Comparison of ENCODE assay signal across 26 mouse cellular contexts in genomic region chr4:130063191-130063590, GRCm38 (mm10). TPM values are rescaled to one million over a fixed set of nuclear protein-coding genes. Genes with fewer than 3 reads are reported as not detected.
DNase-seq lines count a peak whose midpoint lies in the region; ATAC-seq and TF ChIP-seq lines count a peak whose summit lies in the region.
"Had no signal": no experiment of that assay in that cellular context is flagged by ENCODE, and none has a peak within 500 bp of the region (broad histone marks: within the 10 kb centered on the region; RNA-seq: fewer than 3 reads in every experiment).

No protein-coding gene starts in this region.

- H3K27me3 ChIP-seq in intestine, embryonic 16.5 days (replicated peaks; ENCODE audit: control insufficient read depth, insufficient read depth, low read length), result no peaks in the 10 kb centered on the region
- no peaks in the 10 kb centered on the region for H3K27me3 ChIP-seq in intestine, postnatal 0 days (replicated peaks; ENCODE audit: control insufficient read depth, insufficient read depth, low read length)
- H3K27me3 ChIP-seq in stomach, postnatal 0 days (ENCODE audit: control insufficient read depth, insufficient read depth, low read length), result no peaks in the 10 kb centered on the region
- H3K27me3 ChIP-seq: embryonic facial prominence, embryonic 13.5 days; hindbrain, embryonic 12.5 days had no signal

- H3K9me3 ChIP-seq in intestine, embryonic 16.5 days (ENCODE audit: control insufficient read depth, low read length), result no peaks in the 10 kb centered on the region
- H3K9me3 ChIP-seq in intestine, postnatal 0 days (ENCODE audit: control insufficient read depth), result no peaks in the 10 kb centered on the region
- H3K9me3 ChIP-seq in stomach, postnatal 0 days (ENCODE audit: control insufficient read depth, low read length), result no peaks in the 10 kb centered on the region
- H3K9me3 ChIP-seq: embryonic facial prominence, embryonic 13.5 days; forebrain, embryonic 12.5 days; G1E; heart, embryonic 10.5 days; hindbrain, embryonic 12.5 days had no signal

- no peaks in the 10 kb centered on the region for H3K36me3 ChIP-seq in intestine, embryonic 16.5 days (ENCODE audit: control insufficient read depth, insufficient read depth, low read length)
- peaks cover 3% of the 10 kb centered on the region; the same call in 1 of the 2 replicates for H3K36me3 ChIP-seq in intestine, postnatal 0 days (ENCODE audit: control insufficient read depth, insufficient read depth)
- H3K36me3 ChIP-seq in stomach, postnatal 0 days (ENCODE audit: control insufficient read depth, insufficient read depth, low read length), result peaks cover 7% of the 10 kb centered on the region; the same call in 1 of the 2 replicates
- H3K36me3 ChIP-seq: forebrain, embryonic 12.5 days; G1E; heart, embryonic 10.5 days; hindbrain, embryonic 12.5 days had no signal

- H3K4me3 ChIP-seq in intestine, embryonic 16.5 days (ENCODE audit: low read length), result no peak overlapping the region
- H3K4me3 ChIP-seq in intestine, postnatal 0 days (ENCODE audit: low read depth, low read length), result no peak overlapping the region
- no peak overlapping the region for H3K4me3 ChIP-seq in stomach, postnatal 0 days (ENCODE audit: low read depth, low read length)
- H3K4me3 ChIP-seq: embryonic facial prominence, embryonic 13.5 days; forebrain, embryonic 12.5 days; gastrocnemius, adult 2 months; heart, embryonic 10.5 days; hindbrain, embryonic 12.5 days had no signal

- H3K9ac ChIP-seq in intestine, embryonic 16.5 days (ENCODE audit: low read depth, low read length), result 0 out of 2 replicates have a peak overlapping the region, but pooled peaks have one; percentile 3
- H3K9ac ChIP-seq in intestine, postnatal 0 days (ENCODE audit: low read depth, low read length), result no peak overlapping the region
- H3K9ac ChIP-seq in stomach, postnatal 0 days (ENCODE audit: low read length), result no peak overlapping the region
- H3K9ac ChIP-seq: embryonic facial prominence, embryonic 13.5 days; forebrain, embryonic 12.5 days; hindbrain, embryonic 12.5 days had no signal

- no peak overlapping the region for H3K27ac ChIP-seq in intestine, embryonic 16.5 days (ENCODE audit: low read length)
- H3K27ac ChIP-seq in intestine, postnatal 0 days (ENCODE audit: low read depth, low read length), result no peak overlapping the region
- peak overlapping the region; percentile 35; the same call in 1 of the 2 replicates for H3K27ac ChIP-seq in stomach, postnatal 0 days (replicated peaks)
- H3K27ac ChIP-seq: embryonic facial prominence, embryonic 13.5 days; forebrain, embryonic 12.5 days; gastrocnemius, adult 2 months; heart, embryonic 10.5 days; hindbrain, embryonic 12.5 days had no signal

- whole genome bisulfite sequencing in intestine, embryonic 16.5 days, result 59% methylated on average over 7 of the region's 7 CpGs
- 63% methylated on average over 7 of the region's 7 CpGs for WGBS in intestine, postnatal 0 days
- WGBS in stomach, postnatal 0 days, result 51% methylated on average over 7 of the region's 7 CpGs

- H3K4me1 ChIP-seq in intestine, embryonic 16.5 days (ENCODE audit: control insufficient read depth, insufficient read depth, low read length), result no peaks in the 10 kb centered on the region
- H3K4me1 ChIP-seq in intestine, postnatal 0 days (replicated peaks; ENCODE audit: control insufficient read depth, insufficient read depth, low read length), result no peaks in the 10 kb centered on the region
- H3K4me1 ChIP-seq in stomach, postnatal 0 days (replicated peaks; ENCODE audit: control insufficient read depth, insufficient read depth), result no peaks in the 10 kb centered on the region
- H3K4me1 ChIP-seq: forebrain, embryonic 12.5 days; heart, embryonic 10.5 days; hindbrain, embryonic 12.5 days had no signal

- no peak overlapping the region for H3K4me2 ChIP-seq in intestine, embryonic 16.5 days (ENCODE audit: low read depth, low read length)
- no peak overlapping the region for H3K4me2 ChIP-seq in intestine, postnatal 0 days (replicated peaks; ENCODE audit: low read depth)
- H3K4me2 ChIP-seq in stomach, postnatal 0 days (replicated peaks; ENCODE audit: low read depth), result no peak overlapping the region
- H3K4me2 ChIP-seq: embryonic facial prominence, embryonic 13.5 days; forebrain, embryonic 12.5 days; hindbrain, embryonic 12.5 days had no signal

- no peak for ATAC-seq in intestine, embryonic 16.5 days
- no peak for ATAC-seq in intestine, postnatal 0 days
- no peak for ATAC-seq in stomach, postnatal 0 days (ENCODE audit: low FRiP score, low TSS enrichment)
- ATAC-seq: CD4-positive, CD25-positive, alpha-beta regulatory T cell, adult 4 months; forebrain, embryonic 16.5 days; hindbrain, embryonic 16.5 days; inflammation-experienced regulatory T-cells, adult 6 months had no signal

- TF ChIP-seq EP300 in stomach, postnatal 0 days (optimal IDR thresholded peaks at IDR 0.05), result no peak

- no peak for TF ChIP-seq CTCF in intestine, postnatal 0 days (IDR thresholded peaks at IDR 0.05; ENCODE audit: low read depth)
- no peak for TF ChIP-seq CTCF in stomach, postnatal 0 days (IDR thresholded peaks at IDR 0.05; ENCODE audit: low read depth)

- peak; percentile 49 to 53 for DNase-seq in cerebellum, postnatal 10 days
- DNase-seq in cerebellum, adult 9-11 months, result no peak
- DNase-seq in brain, adult 2 months (ENCODE audit: low read depth, low spot score), result peak; percentile 35
- no peak for DNase-seq in stomach, postnatal 0 days (ENCODE audit: low spot score)
- DNase-seq in layer of hippocampus, adult 18-20 months (ENCODE audit: low spot score in 2 of 2), result no peak
- DNase-seq: adrenal gland, adult 8-10 months; adrenal gland, postnatal 36 days; B cell, adult 2 months; cerebellum, adult 11 months; cerebellum, adult 8-10 months; gastrocnemius, adult 2 months; gastrocnemius, postnatal 25 days; heart, adult 18-20 months; heart, postnatal 10 days; heart, postnatal 4 days had no signal

RNA-seq across cellular contexts. Expression of gene Col16a1, which starts 15.6 kb away (rescaled TPM):
- 36.3 and 45.1 TPM in 2 replicates for polyA plus RNA-seq in intestine, embryonic 16.5 days (2015; fragmentation: Nextera tagmentation; extraction: Ambion mirVana)
- 23.1 and 25.6 TPM in 2 replicates for polyA plus RNA-seq in intestine, postnatal 0 days (2015; fragmentation: Nextera tagmentation; extraction: Ambion mirVana)
- 47.7 and 51.6 TPM in 2 replicates for polyA plus RNA-seq in stomach, postnatal 0 days (2015; fragmentation: Nextera tagmentation; extraction: Ambion mirVana)
- total RNA-seq in layer of hippocampus, adult 18-20 months (2021), result 10 to 100 TPM; 11.3 to 12.2 TPM
- total RNA-seq: G1E had no signal
- polyA plus RNA-seq: CD4-positive, CD25-positive, alpha-beta regulatory T cell, adult 4 months; G1E; inflammation-experienced regulatory T-cells, adult 6 months had no signal

RNA-seq across cellular contexts. Expression of gene Pef1, which starts 39.2 kb away (rescaled TPM):
- polyA plus RNA-seq in intestine, embryonic 16.5 days (2015; fragmentation: Nextera tagmentation; extraction: Ambion mirVana), result 81.6 and 81.7 TPM in 2 replicates
- 72.7 and 73.4 TPM in 2 replicates for polyA plus RNA-seq in intestine, postnatal 0 days (2015; fragmentation: Nextera tagmentation; extraction: Ambion mirVana)
- 63.7 and 64.7 TPM in 2 replicates for polyA plus RNA-seq in stomach, postnatal 0 days (2015; fragmentation: Nextera tagmentation; extraction: Ambion mirVana)
- 10 to 100 TPM; 71.9 to 72.0 TPM for total RNA-seq in layer of hippocampus, adult 18-20 months (2021)

Comparison
In these comparisons a context has a peak if more than half of its experiments do, and no peak if none do; other contexts are left out.
1. DNase-seq: peak in cerebellum, postnatal 10 days (2 of 2) and brain, adult 2 months (single experiment); none in cerebellum, adult 9-11 months (single experiment), stomach, postnatal 0 days (single experiment) and layer of hippocampus, adult 18-20 months (0 of 2).